Mouse (Mus musculus) regulatory T cell (primary cell): Measurements from ENCODE around the gene Masp1.

ENCODE experiments used
- in situ Hi-C: fragments of 300-600 bp; cut with MboI, MseI; formaldehyde crosslinking; loops from one replicate; pipeline ENCODE4 v1.15.1; 2025; ENCODE audit warnings: high pct_unique_total_duplicates

Masp1 gene

DNA sequence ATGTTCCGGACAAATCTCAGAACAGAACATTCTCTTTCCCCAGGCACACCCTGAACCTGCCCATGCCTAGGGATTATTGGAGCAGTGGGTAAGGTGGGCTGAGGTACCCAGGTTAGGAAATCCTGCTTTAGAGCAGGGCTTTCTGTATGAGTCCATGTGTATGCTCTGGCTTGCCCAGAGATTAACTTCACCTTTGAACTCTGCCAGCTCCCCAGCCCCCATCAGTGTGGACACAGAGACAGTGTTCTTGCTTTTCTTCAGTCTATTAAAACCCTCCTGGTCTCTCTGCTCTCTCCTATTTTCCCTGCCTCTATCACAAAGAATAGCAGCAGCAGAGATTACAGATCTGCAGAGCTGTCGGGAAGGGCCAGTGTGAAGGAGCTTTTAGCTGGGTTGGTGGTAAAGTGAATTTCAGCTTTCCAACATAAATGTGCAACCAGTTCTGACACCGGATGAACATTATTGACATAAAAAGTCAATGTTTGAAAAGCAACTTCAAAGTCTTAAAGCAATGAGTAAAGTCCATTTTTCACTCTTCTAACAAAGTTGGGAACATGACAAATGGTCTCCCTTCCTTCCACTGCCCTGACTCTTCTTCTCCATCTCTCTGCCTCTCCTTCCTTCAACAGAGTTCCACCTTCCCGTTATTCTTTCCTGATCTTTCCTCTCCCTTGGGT lies 56.8 kb downstream of the Masp1 start:
- in situ Hi-C loops, result loop anchor here (5.0 kb wide), 1 partner anchor 83 kb away; no protein-coding TSS in a partner anchor

DNA sequence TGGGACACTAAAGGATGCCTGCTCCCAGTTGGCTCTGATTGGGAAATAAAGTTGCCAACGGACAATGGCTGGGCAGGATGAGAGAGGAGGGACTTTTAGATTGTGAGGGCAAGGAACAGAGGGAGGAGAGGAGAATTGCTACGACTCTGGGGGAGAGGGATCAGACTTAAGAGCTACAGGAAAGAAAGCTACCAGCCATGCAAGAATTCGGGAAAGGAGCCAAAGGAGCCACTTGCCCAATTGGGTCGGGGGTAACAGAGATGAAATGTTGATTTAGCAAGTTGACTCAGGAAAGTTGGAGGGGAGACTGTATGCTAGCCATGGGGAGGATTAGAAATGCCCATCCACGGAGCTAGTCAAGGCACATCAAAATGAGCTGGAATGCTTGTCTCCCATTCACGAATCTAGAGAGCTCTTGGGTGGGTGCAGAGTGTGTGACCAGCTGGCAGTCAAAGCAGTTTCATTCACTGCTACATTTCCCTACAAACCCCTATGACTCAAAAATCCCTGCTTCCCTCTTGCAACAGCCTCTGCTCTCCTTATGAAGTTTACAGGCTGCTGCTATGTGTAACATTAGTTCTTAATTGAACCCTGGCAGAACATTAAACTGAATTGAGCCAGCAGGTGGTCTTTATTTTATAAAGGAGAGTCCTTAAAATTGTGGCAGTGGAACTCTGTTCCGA lies 61.6 kb downstream of the Masp1 start:
- in situ Hi-C loops, result no loop called here

DNA sequence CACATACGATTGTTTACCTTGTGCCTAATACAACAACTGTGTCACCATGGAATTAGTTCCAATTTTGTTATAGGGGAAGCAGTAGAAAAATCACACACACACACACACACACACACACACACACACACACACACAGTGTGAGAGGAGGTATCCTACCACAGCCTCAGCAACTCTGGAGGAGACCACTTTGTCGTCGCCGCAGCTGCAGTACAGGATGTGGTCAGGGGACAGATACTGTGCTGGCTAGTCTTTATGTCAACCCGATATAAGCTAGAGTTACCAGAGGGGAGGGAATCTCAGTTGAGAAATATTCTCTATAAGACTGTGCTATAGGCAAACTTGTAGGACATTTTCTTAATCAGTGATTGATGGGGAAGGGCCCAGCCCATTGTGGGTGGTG lies 63.3 kb downstream of the Masp1 start:
- in situ Hi-C loops, result no loop called here

DNA sequence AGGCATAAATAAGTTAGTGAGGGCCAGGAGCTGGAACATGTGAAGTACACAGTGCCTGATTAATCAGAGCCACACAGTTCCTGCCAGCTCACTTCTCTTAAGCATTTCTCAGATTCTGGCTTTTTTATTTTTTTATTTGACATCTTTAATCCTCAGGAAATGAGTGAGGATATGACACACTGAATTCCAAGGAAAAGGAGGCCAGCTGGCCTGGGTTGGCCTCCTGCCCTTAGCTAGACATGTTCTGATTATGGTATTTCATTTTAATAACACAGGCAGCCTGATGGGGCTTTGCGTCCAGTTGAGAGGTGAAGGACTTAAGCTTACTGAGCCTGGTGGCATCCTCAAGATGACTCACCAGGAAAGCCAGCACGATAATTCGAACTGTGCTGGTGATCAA lies 64.1 kb downstream of the Masp1 start:
- in situ Hi-C loops, result no loop called here

DNA sequence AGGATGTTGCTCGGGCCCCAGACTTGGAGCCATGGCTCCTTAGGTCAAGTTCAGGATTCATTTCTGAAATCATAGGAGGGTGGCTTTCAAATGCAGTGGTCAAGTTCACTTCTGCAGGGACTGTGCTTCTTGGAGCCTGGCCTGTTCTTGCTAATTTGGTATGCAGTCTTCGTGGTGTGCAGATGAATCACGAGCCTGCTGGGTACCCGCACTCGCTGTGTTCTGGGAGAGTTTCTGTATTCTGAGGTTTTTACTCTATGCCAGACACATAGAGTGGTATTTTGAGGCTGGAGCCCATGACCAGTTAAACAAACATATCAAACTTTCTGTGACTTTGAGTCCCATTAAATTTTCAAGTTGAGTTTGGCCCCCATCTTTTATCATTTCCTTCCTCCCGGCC lies 66.2 kb downstream of the Masp1 start:
- in situ Hi-C loops, result no loop called here

DNA sequence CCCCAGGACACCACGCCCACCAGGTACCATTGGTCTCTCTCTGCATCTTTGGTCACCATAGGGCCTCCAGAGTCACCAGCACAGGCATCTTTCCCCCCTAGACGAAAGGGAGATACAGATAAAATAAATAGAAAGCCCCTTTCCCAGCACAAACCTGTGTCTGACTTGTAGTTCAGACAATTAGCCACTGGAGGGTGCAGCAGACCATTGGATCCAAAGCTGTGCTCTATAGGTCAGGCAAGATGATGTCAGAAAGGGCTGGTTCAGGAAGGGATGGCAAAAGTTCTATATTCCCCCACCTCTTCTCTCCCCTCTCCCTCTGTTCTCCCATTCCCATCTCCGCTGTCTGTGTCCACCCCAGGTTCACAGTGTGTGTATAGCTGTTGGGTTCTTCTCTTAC lies 68.1 kb downstream of the Masp1 start:
- in situ Hi-C loops, result no loop called here

DNA sequence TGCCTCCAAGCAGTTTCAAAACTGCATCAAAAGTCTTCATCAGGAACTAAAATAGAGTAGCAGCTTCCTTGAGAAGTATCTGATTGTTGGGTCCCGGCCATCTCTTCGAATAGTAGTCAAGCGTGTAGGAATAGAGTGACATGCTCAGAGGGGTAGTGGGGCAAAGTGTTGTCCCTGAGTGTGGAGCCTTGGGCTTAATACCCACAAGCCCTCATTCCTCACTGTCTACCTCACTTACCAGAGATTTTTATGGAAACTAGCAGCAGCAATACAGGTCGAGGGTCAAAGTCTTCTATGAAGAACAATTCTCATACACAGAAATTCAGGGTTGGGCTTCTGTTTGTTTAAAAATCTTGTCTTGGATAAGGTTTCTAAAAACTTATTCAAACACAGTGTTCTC lies 69.8 kb downstream of the Masp1 start:
- in situ Hi-C loops, result no loop called here

DNA sequence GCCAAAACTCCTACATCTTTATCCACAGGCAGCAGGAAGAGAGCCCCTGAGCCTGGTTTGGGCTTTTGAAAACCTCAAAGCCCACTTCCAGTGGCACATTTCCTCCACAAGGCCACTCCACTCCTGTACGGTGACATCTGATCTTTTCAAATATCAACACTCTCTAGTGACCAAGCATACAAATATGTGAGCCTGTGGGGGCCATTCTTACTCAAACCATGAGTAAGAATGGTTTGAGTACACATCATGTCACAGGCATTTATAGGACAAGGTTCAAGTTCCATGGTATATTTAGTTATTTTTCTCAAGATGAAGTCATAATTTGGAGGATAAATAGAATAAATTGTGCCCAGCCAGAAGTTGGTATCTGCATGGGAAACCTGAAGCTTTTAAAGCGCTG lies 70.7 kb downstream of the Masp1 start:
- in situ Hi-C loops, result loop anchor here (5.0 kb wide), 1 partner anchor 442 kb away; the partner anchor contains the start of gene Sst

DNA sequence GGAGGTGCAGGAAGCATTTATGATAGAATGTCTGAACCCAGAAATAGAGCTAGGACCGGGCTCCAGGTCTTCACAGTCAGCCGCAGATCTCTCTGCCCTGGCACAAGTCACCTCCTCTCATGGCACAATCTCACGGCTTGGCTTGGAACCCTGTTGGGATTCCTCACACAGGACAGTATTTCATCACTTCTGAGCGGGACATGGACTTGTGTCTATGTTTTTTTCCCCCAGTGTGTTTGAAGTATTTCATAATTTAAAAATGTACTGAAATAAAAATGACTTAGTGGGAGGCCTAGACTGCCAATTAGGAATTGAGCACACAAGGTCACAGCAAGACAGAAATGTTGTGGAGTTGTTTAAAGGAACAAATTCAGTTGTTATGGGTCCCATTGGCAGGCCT lies 76.4 kb downstream of the Masp1 start:
- in situ Hi-C loops, result no loop called here

DNA sequence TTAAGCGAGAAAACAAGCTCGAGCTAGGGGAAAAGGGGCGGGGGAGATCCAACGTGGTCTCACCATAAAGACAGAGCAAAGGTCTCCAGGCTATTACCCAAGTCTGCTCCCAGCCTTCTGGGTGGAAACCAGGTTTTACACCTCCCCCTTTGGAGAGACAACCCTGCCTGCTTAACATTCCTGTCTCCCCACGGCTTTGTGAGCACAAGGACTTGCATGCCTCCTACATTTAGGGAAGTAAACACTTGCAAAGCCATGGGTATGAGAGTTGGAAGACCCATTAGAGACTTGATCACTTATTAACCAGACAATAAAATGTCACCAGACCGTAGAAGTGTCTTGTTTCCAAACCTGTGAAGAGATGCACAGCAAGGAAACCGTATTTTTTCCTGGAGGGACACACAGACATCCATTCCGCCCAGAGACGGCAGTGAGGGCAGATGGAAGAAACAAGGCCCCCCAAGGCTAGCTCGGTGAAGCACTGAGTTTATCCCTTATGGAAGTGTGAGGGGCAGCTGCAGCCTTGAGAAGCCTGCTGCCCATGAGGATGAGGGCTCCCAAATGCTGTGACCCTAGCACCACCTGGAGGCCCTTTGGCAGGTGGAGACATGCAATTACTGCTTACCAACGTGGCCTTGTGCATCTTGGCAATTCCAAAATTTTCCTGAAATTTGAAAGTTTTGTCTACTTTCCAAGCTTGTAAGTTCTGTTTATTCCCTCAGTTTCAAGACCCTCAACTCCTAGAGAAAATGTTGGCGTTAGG lies 83.0 kb downstream of the Masp1 start:
- in situ Hi-C loops, result no loop called here

DNA sequence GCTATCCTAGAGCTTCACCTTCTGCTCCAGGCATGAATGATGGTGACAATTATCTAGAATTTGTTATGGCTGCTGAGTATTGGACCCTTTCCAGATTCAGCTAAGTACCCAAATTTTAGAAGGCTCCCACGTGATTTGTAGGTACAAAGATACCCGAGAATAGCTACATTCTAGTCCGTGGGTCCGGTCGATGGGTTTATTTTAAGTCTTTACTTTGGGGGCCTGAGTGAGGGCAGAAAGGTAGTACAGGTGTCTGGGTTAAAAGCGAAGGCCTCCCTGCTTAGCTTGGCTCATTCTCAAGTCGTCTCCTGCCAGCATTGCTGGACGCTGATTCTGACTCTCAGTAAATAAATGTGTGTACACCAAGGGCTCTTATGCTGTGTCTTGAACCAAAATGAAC lies 90.6 kb downstream of the Masp1 start:
- in situ Hi-C loops, result no loop called here

DNA sequence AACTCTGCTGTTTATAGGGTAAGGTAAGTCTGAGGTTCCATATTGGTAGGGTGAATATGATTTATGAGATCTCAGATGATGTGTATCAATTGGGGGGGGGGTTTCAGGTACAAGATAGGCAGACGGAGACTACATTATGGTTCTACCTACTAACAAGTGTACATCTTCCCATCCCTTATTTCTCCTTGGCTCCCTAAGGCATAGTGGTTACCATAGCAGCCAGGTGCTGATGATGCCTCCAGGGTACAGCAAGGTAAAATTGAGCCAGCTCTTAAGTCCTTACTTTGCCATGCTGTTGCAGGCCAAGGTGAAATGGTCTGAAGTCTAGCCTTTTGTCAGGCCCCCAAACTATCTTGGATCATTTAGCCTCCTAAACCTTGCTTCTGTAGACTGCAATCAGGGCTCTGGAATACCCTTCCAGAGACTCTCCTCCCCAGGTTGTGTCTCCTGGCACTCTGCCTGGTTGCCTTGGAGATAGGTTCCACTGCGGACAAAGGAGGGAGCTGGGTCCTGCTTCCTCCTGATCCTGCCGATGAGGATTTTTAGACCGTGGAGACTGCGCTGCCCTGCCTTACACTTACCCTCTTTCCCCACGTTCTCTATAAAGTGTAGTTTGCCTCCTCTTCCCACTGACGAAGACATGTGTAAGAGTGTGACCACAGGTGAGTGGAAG lies 91.8 kb downstream of the Masp1 start, which contains the start of gene Rtp1:
Gene Rtp1, plus strand, starts transcription at position 487 of the 673 bp plus-strand sequence.
- in situ Hi-C loops, result no loop called here

DNA sequence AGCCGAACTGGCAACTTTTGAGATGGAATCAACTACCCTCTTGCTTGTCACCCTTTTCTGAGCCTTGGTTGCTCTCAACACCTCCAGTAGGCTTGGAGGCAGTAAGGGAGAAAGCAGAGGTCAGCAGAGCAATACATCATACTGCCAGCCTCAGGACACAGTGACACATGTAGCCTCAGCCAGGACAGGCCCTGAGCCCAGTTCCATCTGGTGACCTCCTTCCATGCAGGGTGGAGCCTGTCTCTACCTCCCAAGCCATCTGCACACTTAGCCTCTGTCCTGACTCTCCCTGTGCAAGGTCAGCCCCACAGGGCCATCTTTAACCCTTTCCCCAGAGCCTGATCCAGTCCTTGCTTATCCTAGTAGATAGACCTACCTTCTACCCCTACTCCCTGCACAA lies 92.9 kb downstream of the Masp1 start:
- in situ Hi-C loops, result no loop called here

DNA sequence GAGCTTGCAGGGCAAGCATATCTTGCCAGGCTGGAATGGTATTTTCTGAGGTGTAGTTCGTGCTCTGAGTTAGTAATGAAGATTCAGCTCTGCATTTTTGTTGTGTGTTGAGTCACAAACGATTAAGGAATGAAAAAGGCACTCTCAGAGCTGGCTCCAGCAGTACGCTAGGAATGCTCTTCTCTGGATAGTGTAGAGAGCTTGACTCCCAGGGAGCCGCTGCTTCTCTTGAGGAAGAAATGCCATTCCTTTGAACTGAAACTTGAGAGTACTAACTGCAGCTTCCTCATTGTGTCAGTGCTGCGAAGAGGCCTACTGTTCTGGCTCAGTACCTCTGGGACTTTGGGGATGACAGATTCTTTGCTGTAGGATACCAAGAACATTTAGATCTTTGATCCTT lies 96.8 kb downstream of the Masp1 start:
- in situ Hi-C loops, result no loop called here

DNA sequence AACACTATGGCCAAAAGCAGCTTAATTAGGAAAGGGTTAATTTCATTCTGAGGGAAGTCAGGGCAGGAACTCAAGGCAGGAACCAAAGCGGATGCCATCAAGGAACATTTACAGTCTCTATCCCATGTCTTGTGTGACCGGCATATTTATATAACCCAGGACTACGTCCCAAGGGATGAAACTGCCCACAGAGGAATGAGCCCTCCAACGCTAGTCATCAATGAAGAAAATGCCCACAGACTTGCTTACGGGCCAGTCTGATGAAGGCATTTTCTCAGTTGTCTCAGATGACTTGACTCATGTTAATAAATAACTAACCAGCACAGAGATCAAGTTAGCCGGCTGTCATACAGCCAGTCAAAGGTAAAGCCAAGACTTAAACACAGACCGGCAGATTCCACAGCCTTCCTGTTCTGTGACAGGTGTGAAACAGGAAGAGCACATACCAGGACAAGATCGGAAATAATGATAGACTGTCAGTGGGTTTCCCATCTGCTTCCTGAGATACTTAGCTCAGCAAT lies 101.0 kb downstream of the Masp1 start:
- in situ Hi-C loops, result no loop called here

DNA sequence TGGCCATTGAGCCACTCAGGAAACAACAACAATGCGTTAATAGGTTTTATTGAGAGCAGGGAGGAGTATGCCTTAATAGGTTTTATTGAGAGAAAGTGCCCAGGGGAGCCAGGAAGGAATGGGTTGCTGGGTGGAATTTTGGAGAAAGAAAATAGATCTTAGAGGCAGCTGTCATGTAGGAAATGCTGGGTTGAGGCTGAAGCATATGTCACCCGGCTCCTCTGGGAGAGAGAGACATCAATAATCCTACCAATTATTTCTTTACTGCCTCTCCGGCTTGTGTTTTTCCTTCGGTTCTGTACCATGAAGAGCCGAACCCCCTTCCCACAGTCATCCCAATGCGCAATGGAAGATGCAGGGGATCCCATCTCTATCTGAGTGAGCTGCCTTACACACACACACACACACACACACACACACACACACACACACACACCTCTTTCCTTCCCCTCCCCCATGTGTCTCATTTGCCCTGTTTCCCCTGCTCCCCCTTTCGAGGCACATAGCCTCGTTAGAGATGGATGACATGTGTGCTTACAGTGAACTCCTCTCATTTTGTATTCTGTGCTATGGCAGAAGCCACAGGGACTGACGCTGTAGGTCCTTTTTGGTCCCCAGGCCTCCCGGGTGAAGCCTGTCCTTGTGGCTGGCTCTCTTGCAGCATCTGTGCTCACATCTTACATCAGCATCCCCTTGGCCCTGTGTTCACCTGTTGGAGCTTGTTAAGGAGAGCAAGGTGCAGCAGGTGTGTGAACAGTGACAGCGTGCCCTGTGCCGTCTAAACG lies 103.0 kb downstream of the Masp1 start:
- in situ Hi-C loops, result no loop called here

DNA sequence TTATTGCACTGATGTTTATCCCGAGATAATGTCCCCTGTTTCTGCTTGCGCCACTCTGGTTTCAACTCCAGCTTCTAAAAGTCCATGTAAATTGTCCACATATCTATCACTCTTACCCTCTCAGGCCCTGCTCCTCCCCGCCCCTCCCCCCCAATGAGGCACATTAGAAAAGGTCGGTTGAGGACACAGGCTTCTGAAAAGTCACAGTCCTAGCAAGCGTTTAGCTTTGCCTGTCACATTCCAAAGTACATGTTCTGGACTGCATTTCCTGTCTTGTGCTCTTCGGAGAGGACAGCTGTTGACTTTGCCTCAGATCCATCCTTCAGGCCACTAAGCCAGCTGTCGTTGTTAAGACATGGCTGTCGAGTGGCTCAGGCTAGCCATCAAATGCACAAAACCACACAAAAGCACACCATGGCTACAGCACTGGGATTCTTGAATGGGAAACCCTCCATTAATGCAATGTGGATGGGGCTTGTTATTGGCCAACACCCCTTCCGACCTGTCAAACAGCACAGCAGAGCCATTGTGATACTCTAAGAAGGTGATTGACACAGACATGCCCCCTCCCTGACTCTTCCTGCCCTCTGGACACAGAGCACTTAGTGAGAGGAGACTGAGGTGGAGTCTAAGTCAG lies 103.8 kb downstream of the Masp1 start:
- in situ Hi-C loops, result no loop called here

DNA sequence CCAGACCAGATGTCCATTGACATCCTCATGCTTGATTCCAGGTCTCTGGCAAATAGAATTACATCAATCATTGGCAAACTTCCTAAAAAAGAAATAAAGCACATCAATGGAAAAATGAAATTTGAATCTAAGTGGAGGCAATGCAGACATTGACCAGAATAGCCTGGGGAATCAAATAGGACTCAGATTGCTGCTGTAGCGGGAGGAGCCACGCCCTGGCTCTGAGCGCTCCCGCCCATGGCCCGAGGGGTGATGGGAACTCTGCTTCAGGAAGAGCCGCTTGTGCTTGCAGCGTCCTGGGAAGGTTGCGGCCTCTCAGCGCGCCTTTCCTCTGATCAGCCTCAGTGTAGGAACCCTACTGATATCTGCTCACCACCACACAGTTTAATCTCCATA lies 104.4 kb downstream of the Masp1 start:
- in situ Hi-C loops, result no loop called here

DNA sequence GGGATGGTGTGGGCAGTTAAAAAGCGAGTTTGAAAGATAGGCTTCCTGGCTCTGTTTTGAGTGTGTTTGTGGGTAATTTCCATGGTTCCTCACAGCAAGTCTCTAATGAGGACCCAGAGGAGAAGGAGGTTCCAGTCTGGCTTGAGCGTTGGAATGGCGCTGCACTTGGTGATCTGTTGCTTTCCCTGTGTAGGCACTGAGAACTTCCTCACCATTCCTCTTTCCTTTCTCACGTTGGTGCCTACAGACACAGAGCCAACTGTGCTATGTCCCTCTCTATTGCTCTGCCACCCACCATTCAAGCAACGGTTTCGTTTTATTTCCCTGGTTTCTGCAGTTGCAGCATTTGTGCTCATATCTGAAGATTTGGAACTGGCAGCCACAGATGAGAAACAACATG lies 107.7 kb downstream of the Masp1 start:
- in situ Hi-C loops, result no loop called here

DNA sequence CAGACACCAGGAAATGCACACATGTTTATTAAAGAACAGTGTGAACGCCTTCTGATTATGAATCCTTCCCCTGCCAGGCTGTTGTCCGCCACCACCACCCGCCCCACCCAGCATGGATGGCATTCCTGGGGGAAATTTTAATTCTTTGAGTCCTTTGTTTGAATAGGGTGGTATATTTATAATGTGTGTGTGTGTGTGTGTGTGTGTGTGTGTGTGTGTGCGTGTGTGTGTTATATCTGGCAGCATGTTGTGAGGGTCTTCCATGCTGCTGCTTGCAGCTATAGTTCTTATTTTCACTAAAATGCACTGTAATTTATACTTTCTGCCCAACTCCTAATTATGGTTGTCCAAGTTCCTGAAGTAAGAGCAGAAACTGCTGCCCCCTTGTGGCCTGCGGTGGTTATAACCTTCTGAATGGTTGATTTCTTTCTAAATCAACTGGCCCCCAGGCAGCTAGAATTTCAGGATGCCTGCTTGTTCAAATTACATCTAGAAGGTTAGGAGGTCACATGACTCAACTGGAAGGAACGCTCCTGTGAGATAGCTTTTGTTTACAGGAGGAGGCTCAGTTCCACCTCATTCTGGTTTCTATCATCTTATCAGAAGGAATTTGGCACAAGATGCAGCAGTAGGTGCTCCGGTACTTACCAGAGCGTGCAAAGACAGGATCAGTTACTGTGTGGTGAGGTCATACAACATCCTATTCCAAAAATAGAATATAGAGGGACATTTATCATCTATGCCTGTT lies 117.4 kb downstream of the Masp1 start:
- in situ Hi-C loops, result loop anchor here (5.0 kb wide), 1 partner anchor 171 kb away; no protein-coding TSS in a partner anchor
